Mouse (Mus musculus) midbrain, embryonic 16.5 days (tissue): ENCODE results near the gene Edrf1. TPM values are rescaled to one million over a fixed set of nuclear protein-coding genes. Genes with fewer than 3 reads are reported as not detected.
"Not testable (repeated sequence)": the region's sequence is repeated elsewhere in the genome, so short reads cannot be mapped to it uniquely, and the experiment has no call there.

Source experiments
- ATAC-seq: fragments of 200-750 bp; cut with Nextera tagmentation; 2 replicates; pipeline ENCODE4 v1.8.0; 2017; ENCODE audit warnings: moderate TSS enrichment
- H3K27ac ChIP-seq: fragments of 300-500 bp; sonication (generic); 2 replicates; pipeline ENCODE4 v1.5.1; 2014; ENCODE audit warnings: mild to moderate bottlenecking, low read length, mixed read lengths
- H3K27me3 ChIP-seq: fragments of 300-500 bp; sonication (generic); 2 replicates; pipeline ENCODE4 v1.6.1; 2014; ENCODE audit warnings: low read depth, low read length, mixed read lengths; ENCODE audit not compliant: control insufficient read depth, insufficient read depth
- H3K36me3 ChIP-seq: fragments of 300-500 bp; sonication (generic); 2 replicates; pipeline ENCODE4 v1.6.1; 2014; ENCODE audit warnings: mild to moderate bottlenecking, low read length, moderate library complexity, mixed read lengths; ENCODE audit not compliant: control insufficient read depth, insufficient read depth
- H3K4me1 ChIP-seq: fragments of 300-500 bp; sonication (generic); 2 replicates; pipeline ENCODE4 v1.6.1; 2014; ENCODE audit warnings: mild to moderate bottlenecking, low read length, mixed read lengths; ENCODE audit not compliant: control insufficient read depth, insufficient read depth
- H3K4me2 ChIP-seq: fragments of 300-500 bp; sonication (generic); 2 replicates; pipeline ENCODE4 v1.6.1; 2014; ENCODE audit warnings: mild to moderate bottlenecking, low read length, mixed read lengths
- H3K4me3 ChIP-seq: fragments of 300-500 bp; sonication (generic); 2 replicates; pipeline ENCODE4 v1.5.1; 2014; ENCODE audit warnings: low read depth, mild to moderate bottlenecking, low read length, moderate library complexity, mixed read lengths
- H3K9ac ChIP-seq: fragments of 300-500 bp; sonication (generic); 2 replicates; pipeline ENCODE4 v1.6.1; 2014; ENCODE audit warnings: low read depth, low read length, mixed read lengths
- H3K9me3 ChIP-seq: fragments of 300-500 bp; sonication (generic); replicated peaks from 2 replicates; pipeline ENCODE4 v1.6.1; 2014; ENCODE audit warnings: mild to moderate bottlenecking, low read length, mixed read lengths; ENCODE audit not compliant: control insufficient read depth, poor library complexity, severe bottlenecking
- WGBS: fragments of 180-500 bp; shearing (Covaris S2); extraction: QIAGEN DNeasy Blood & Tissue Kit; methylation state at CpG from one replicate; pipeline ENCODE4 v1.1.7; 2014; 5-methylcytosine and 5-hydroxymethylcytosine counted together
- polyA plus RNA-seq: library from polyadenylated mRNA; unstranded; fragments of >200 nt; fragmentation: Nextera tagmentation; extraction: Ambion mirVana; gene quantifications from 2 replicates; pipeline ENCODE4 v1.2.1, GENCODE M21; 2015

The Edrf1 gene
- polyA plus RNA-seq, 1 experiment from 2014 or later: 19.5 TPM

GRCm38 (mm10) chr7:133676002-133676401, 38.7 kb downstream of the Edrf1 start:
- no peak overlapping the region for H3K9ac ChIP-seq
- 65% methylated on average over 9 of the region's 9 CpGs for WGBS
- no peak for ATAC-seq
- H3K27me3 ChIP-seq: no peaks in the 10 kb centered on the region
- H3K36me3 ChIP-seq: peaks cover 21% of the 10 kb centered on the region
- H3K4me2 ChIP-seq: no peak overlapping the region
- H3K9me3 ChIP-seq: no peaks in the 10 kb centered on the region
- no peaks in the 10 kb centered on the region for H3K4me1 ChIP-seq
- no peak overlapping the region for H3K27ac ChIP-seq
- H3K4me3 ChIP-seq: no peak overlapping the region

- H3K27me3 ChIP-seq: no peaks in the 10 kb centered on the region
- H3K9me3 ChIP-seq: no peaks in the 10 kb centered on the region
- H3K9ac ChIP-seq: no peak overlapping the region
- no peaks in the 10 kb centered on the region for H3K36me3 ChIP-seq
- no peak overlapping the region for H3K4me2 ChIP-seq
- H3K27ac ChIP-seq: no peak overlapping the region
- H3K4me3 ChIP-seq: no peak overlapping the region
- H3K4me1 ChIP-seq: no peaks in the 10 kb centered on the region
- ATAC-seq: no peak
- WGBS: 87% methylated on average over 8 of the region's 8 CpGs
Observed at GRCm38 (mm10) chr7:133678716-133679115, 41.4 kb downstream of the Edrf1 start.

GRCm38 (mm10) chr7:133679439-133679838, 42.1 kb downstream of the Edrf1 start:
- Histone ChIP-seq H3K9me3 (no peaks in the 10 kb centered on the region), H3K27me3 (no peaks in the 10 kb centered on the region), H3K4me1 (no peaks in the 10 kb centered on the region), H3K9ac (no peak overlapping the region), H3K36me3 (0 out of 2 replicates have a peak, but pooled peaks cover 2% of the 10 kb centered on the region), H3K27ac (no peak overlapping the region), H3K4me3 (no peak overlapping the region), H3K4me2 (no peak overlapping the region)
- no peak for ATAC-seq
- 67% methylated on average over 4 of the region's 4 CpGs for WGBS

- H3K9ac ChIP-seq: no peak within 1 kb of the TSS
- no peaks in the 10 kb centered on the region for H3K27me3 ChIP-seq
- no peak within 1 kb of the TSS for H3K27ac ChIP-seq
- no peaks in the 10 kb centered on the region for H3K4me1 ChIP-seq
- WGBS: 89% methylated on average over 3 of the region's 3 CpGs
- 0 out of 2 replicates have a peak, but pooled peaks cover 3% of the 10 kb centered on the region for H3K36me3 ChIP-seq
- H3K4me3 ChIP-seq: no peak within 1 kb of the TSS
- no peaks in the 10 kb centered on the region for H3K9me3 ChIP-seq
- H3K4me2 ChIP-seq: no peak within 1 kb of the TSS
- no peak for ATAC-seq
Observed at GRCm38 (mm10) chr7:133679961-133680360, 42.6 kb downstream of the Edrf1 start, which contains the start of gene Mmp21. TSS of gene Mmp21 (minus strand) at chr7:133680061.

GRCm38 (mm10) chr7:133683626-133684025, 46.3 kb downstream of the Edrf1 start:
- Histone ChIP-seq H3K27ac (no peak overlapping the region), H3K4me2 (no peak overlapping the region), H3K4me3 (no peak overlapping the region), H3K9me3 (no peaks in the 10 kb centered on the region; the same call in 1 of the 2 replicates), H3K27me3 (no peaks in the 10 kb centered on the region), H3K36me3 (peaks cover 13% of the 10 kb centered on the region), H3K9ac (no peak overlapping the region), H3K4me1 (no peaks in the 10 kb centered on the region)
- WGBS: 85% methylated on average over 5 of the region's 5 CpGs
- ATAC-seq: no peak

- ATAC-seq: no peak
- H3K27me3 ChIP-seq: no peaks in the 10 kb centered on the region
- WGBS: 78% methylated on average over 5 of the region's 5 CpGs
- H3K4me2 ChIP-seq: no peak overlapping the region
- no peak overlapping the region for H3K4me3 ChIP-seq
- no peaks in the 10 kb centered on the region for H3K4me1 ChIP-seq
- no peak overlapping the region for H3K9ac ChIP-seq
- no peak overlapping the region for H3K27ac ChIP-seq
- no peaks in the 10 kb centered on the region; the same call in 1 of the 2 replicates for H3K9me3 ChIP-seq
- H3K36me3 ChIP-seq: peaks cover 17% of the 10 kb centered on the region
Observed at GRCm38 (mm10) chr7:133684110-133684509, 46.8 kb downstream of the Edrf1 start.

GRCm38 (mm10) chr7:133684701-133685100, 47.4 kb downstream of the Edrf1 start:
- no peak overlapping the region for H3K27ac ChIP-seq
- 95% methylated on average over 6 of the region's 6 CpGs for WGBS
- no peak overlapping the region for H3K9ac ChIP-seq
- peaks cover 22% of the 10 kb centered on the region for H3K36me3 ChIP-seq
- no peak overlapping the region for H3K4me2 ChIP-seq
- H3K4me3 ChIP-seq: no peak overlapping the region
- no peaks in the 10 kb centered on the region for H3K27me3 ChIP-seq
- H3K9me3 ChIP-seq: no peaks in the 10 kb centered on the region; the same call in 1 of the 2 replicates
- H3K4me1 ChIP-seq: no peaks in the 10 kb centered on the region
- ATAC-seq: no peak

- H3K9ac ChIP-seq, H3K9me3 ChIP-seq, H3K27me3 ChIP-seq, H3K4me2 ChIP-seq, H3K27ac ChIP-seq, H3K4me3 ChIP-seq, ATAC-seq, H3K4me1 ChIP-seq: not testable (repeated sequence)
- H3K36me3 ChIP-seq: peaks cover 30% of the 10 kb centered on the region
Observed at GRCm38 (mm10) chr7:133685644-133686043, 48.3 kb downstream of the Edrf1 start.

GRCm38 (mm10) chr7:133698021-133698709, 60.8 kb downstream of the Edrf1 start:
- Histone ChIP-seq H3K4me1 (no peaks in the 10 kb centered on the region), H3K27me3 (no peaks in the 10 kb centered on the region), H3K27ac (no peak overlapping the region), H3K9ac (no peak overlapping the region), H3K4me2 (no peak overlapping the region), H3K9me3 (no peaks in the 10 kb centered on the region), H3K36me3 (peaks cover 8% of the 10 kb centered on the region; the same call in 1 of the 2 replicates), H3K4me3 (no peak overlapping the region)
- no peak for ATAC-seq
- 88% methylated on average over 12 of the region's 12 CpGs for WGBS
